Mouse (Mus musculus): ENCODE measurements around the gene Nrip2. TPM values are rescaled to one million over a fixed set of nuclear protein-coding genes. Genes with fewer than 3 reads are reported as not detected.

The Nrip2 gene
- polyA plus RNA-seq, 1 experiment from 2014 or later, result not detected

GRCm38 (mm10) chr6:128416169-128416568 lies 17.1 kb downstream of the Nrip2 start:
- Histone ChIP-seq H3K4me3 (ENCODE audit: inconsistent target) (no peak overlapping the region), H3K79me2 (ENCODE audit: inconsistent target) (no peaks in the 10 kb centered on the region), H3K36me3 (ENCODE audit: inconsistent target) (no peaks in the 10 kb centered on the region), H3K27ac (no peak overlapping the region)
- WGBS (ENCODE audit: missing documents), result 94% methylated on average over 5 of the region's 5 CpGs

DNA sequence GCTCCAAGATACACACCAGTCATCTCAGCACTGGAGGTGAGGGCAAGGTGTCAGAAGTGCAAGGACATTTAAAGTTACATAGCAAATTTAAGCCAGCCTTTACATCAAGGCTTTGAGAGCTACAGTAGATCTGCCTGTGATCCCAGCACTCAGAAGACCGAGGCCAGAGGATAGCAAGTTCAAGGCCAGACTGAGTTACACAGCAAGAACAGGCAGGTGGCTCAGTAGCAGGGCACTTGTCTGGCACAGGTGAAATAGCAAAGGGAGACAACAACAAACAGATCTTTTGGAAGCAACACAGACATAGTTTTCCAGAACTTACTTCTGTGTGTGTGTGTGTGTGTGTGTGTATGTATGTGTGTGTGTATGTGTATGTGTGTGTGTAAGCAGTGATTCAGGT lies 19.0 kb downstream of the Nrip2 start:
- Histone ChIP-seq H3K27ac (no peak overlapping the region), H3K79me2 (ENCODE audit: inconsistent target) (no peaks in the 10 kb centered on the region), H3K36me3 (ENCODE audit: inconsistent target) (no peaks in the 10 kb centered on the region), H3K4me3 (ENCODE audit: inconsistent target) (no peak overlapping the region)
- 88% methylated on average over 1 of the region's 1 CpGs for WGBS (ENCODE audit: missing documents)

- no peak overlapping the region for H3K27ac ChIP-seq
- 62% methylated on average over 2 of the region's 2 CpGs for WGBS (ENCODE audit: missing documents)
- H3K36me3 ChIP-seq (ENCODE audit: inconsistent target), result no peaks in the 10 kb centered on the region
- no peak overlapping the region for H3K4me3 ChIP-seq (ENCODE audit: inconsistent target)
- peaks cover 5% of the 10 kb centered on the region; the same call in 1 of the 2 replicates for H3K79me2 ChIP-seq (ENCODE audit: inconsistent target)
These were observed 21.9 kb downstream of the Nrip2 start for GRCm38 (mm10) chr6:128421036-128421435.

DNA sequence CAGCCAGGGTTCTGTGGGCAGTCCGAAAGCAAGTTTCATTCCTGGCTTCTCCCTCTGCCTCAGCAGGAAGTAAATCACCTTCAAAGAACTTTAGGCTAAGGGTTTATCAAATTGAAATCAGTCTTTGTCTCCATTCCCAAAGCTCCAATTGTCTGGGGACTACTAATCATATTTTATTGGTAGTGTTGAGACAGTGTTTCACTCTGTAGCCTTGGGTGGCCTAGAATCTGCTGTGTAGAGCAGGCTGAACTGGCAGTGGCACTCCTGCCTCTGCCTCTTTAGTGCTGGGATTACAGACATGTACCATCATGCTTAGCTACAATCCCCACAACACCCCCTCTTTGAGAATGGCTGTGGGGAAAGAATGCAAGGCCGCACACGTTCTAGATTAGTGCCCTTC lies 22.4 kb downstream of the Nrip2 start:
- no peaks in the 10 kb centered on the region for H3K36me3 ChIP-seq (ENCODE audit: inconsistent target)
- WGBS (ENCODE audit: missing documents), result 92% methylated on average over 3 of the region's 3 CpGs
- no peak overlapping the region for H3K4me3 ChIP-seq (ENCODE audit: inconsistent target)
- H3K79me2 ChIP-seq (ENCODE audit: inconsistent target), result peaks cover 5% of the 10 kb centered on the region; the same call in 1 of the 2 replicates
- H3K27ac ChIP-seq, result no peak overlapping the region

DNA sequence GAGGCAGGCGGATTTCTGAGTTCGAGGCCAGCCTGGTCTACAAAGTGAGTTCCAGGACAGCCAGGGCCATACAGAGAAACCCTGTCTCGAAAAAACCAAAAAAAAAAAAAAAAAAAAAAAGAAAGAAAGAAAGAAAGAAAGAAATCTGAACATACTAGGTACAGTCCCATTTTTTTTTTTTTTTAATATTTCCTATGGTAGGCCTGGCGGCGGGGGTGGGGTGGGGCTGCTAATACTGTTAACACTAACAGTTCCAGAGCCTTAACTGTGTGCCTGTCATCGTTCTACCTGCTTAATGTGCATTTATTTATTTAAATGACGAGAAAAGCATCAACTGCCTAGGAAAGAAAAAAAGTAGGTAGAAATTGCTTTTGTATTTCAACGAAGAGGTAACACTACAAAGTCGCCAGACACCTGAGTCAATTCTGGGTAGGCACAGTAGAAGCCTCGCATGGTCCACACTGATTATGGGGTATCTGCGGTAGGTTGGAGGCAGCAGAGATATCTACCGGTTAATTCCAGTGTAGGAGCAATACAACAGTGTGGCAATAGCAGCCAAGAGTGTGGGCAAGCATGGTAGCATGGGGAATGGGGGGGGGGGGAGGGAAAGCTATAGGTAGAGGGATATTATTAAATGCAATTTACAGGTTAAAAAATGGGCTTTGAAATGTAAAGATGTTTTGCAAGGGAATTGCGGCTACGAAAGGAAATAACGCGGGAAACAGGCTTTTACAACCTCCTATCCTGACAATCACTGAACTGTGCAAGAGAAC lies 24.6 kb downstream of the Nrip2 start:
- peak overlapping the region; percentile 92 for H3K27ac ChIP-seq
- H3K36me3 ChIP-seq (ENCODE audit: inconsistent target), result no peaks in the 10 kb centered on the region
- peak overlapping the region; percentile 72 for H3K4me3 ChIP-seq (ENCODE audit: inconsistent target)
- WGBS (ENCODE audit: missing documents), result 33% methylated on average over 13 of the region's 16 CpGs
- peaks cover 5% of the 10 kb centered on the region; the same call in 1 of the 2 replicates for H3K79me2 ChIP-seq (ENCODE audit: inconsistent target)

DNA sequence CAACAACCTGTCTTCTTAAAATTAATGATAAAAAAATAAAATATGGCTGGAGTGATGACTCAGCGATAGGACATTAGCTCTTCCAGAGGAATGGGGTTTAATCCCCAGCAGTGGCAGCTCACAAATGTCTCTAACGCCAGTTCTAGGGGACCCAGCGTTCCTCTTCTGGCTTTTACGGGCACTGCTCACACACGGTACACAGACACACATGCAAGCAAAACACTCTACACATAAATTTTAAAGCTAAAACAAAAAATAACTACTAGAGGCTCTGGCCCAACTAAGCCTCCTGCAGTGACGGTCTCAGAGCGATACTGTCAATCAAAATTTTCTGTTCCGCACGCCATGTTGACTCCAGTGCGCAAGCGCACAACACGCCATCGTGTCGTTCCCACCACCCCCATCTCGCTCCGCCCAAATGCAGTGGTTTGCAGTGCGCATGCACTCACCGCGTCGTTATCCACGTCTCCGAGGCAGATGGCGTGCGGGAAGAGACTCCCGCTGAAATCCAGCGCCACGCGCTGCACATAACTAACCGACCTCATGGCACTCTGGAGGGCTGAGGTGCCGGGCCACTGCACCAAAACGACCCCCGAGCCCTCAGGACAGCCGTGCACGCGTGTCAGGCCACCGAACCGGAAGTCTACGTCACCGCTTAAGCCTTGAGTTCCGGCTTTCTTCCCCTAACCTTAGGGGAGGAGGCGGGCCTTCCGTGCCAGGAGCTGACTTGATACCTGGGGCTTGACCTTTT lies 25.3 kb downstream of the Nrip2 start, which contains the start of gene Itfg2:
TSS of gene Itfg2 (minus strand) at position 663 of the 751 bp plus-strand sequence.
- Histone ChIP-seq H3K27ac (peak within 1 kb of the TSS; percentile 92), H3K36me3 (ENCODE audit: inconsistent target) (no peaks in the 10 kb centered on the region), H3K4me3 (ENCODE audit: inconsistent target) (peak within 1 kb of the TSS; percentile 72), H3K79me2 (ENCODE audit: inconsistent target) (peaks cover 5% of the 10 kb centered on the region; the same call in 1 of the 2 replicates)
- under 1% methylated on average over 42 of the region's 42 CpGs for WGBS (ENCODE audit: missing documents)

DNA sequence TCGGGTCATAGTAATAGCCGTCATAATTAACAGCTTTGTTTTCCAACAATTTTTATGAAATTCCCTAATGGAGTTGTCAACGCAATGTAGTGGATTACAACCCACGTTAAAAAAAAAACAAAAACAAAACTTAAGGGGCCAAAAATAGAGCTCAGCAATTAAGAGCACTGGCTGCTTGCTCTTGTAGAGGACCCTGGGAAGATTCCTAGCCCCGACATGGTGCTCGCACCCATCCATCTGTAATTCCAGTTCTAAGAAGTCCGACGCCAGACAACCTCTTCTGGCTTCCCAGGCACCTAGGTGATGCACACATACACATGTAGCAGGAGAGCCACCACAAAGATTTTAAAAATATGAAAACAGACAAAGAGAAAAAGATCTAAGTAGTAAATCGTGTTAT lies 25.9 kb downstream of the Nrip2 start:
- peak overlapping the region; percentile 92 for H3K27ac ChIP-seq
- peak overlapping the region; percentile 72 for H3K4me3 ChIP-seq (ENCODE audit: inconsistent target)
- peaks cover 2% of the 10 kb centered on the region; the same call in 1 of the 2 replicates for H3K36me3 ChIP-seq (ENCODE audit: inconsistent target)
- WGBS (ENCODE audit: missing documents), result 38% methylated on average over 9 of the region's 9 CpGs
- H3K79me2 ChIP-seq (ENCODE audit: inconsistent target), result peaks cover 5% of the 10 kb centered on the region; the same call in 1 of the 2 replicates

DNA sequence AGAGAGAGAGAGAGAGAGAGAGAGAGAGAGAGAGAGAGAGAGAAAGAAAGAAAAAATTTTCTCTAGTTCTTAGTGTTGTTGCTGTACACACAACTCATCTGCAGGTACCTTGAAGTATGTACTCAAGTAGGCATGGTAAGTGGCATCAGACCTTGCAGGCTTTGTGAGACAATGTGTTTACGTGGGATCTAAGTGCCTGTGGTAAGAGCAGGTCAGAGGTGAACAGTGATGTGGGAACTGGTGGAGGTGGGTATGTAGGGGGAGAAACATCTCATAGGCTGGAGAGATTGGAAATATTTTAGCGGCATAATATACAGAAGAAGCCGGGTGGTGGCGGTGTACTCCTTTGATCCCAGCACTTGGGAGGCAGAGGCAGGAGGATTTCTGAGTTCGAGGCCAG lies 28.5 kb downstream of the Nrip2 start:
- Histone ChIP-seq H3K4me3 (ENCODE audit: inconsistent target) (no peak overlapping the region), H3K36me3 (ENCODE audit: inconsistent target) (peaks cover 24% of the 10 kb centered on the region), H3K27ac (no peak overlapping the region), H3K79me2 (ENCODE audit: inconsistent target) (peaks cover 5% of the 10 kb centered on the region; the same call in 1 of the 2 replicates)
- 97% methylated on average over 5 of the region's 5 CpGs for WGBS (ENCODE audit: missing documents)

- Histone ChIP-seq H3K79me2 (ENCODE audit: inconsistent target) (no peaks in the 10 kb centered on the region), H3K4me3 (ENCODE audit: inconsistent target) (no peak overlapping the region), H3K36me3 (ENCODE audit: inconsistent target) (peaks cover 42% of the 10 kb centered on the region), H3K27ac (no peak overlapping the region)
- 92% methylated on average over 2 of the region's 2 CpGs for WGBS (ENCODE audit: missing documents)
These were observed 30.2 kb downstream of the Nrip2 start for GRCm38 (mm10) chr6:128429300-128429699.

- no peak overlapping the region for H3K27ac ChIP-seq
- WGBS (ENCODE audit: missing documents), result 77% methylated on average over 6 of the region's 6 CpGs
- H3K36me3 ChIP-seq (ENCODE audit: inconsistent target), result peaks cover 46% of the 10 kb centered on the region
- H3K4me3 ChIP-seq (ENCODE audit: inconsistent target), result no peak overlapping the region
- H3K79me2 ChIP-seq (ENCODE audit: inconsistent target), result no peaks in the 10 kb centered on the region
These were observed 30.7 kb downstream of the Nrip2 start for GRCm38 (mm10) chr6:128429826-128430225.

DNA sequence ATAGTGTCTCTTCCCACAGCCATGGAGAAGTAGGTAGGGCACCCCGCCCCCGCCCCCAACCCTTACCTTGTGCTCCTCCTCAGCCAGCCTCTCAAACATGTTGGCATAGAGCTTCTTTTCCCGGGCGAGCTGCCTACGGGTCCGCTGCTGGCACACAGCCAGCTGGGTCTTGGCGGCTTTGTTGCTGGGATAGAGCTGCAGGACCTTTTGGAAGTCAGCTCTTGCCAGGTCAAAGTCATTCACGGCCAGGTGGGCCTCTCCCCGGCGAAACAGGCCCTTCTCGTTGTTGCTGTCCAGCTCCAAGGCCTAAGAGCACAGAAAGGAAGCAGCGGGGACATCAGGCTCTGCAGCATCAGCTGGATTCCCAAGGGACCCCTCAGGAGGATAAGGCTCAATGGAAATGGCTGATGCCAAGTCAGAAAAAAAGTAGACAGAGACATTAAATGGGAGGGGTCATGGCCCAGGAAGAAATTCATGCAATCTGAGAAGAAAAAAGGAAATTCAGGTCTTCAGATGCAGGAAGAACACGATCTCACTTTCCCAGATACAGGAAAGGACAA lies 33.3 kb downstream of the Nrip2 start:
- no peak overlapping the region for H3K4me3 ChIP-seq (ENCODE audit: inconsistent target)
- peaks cover 11% of the 10 kb centered on the region; the same call in 1 of the 2 replicates for H3K79me2 ChIP-seq (ENCODE audit: inconsistent target)
- 90% methylated on average over 13 of the region's 13 CpGs for WGBS (ENCODE audit: missing documents)
- no peak overlapping the region for H3K27ac ChIP-seq
- H3K36me3 ChIP-seq (ENCODE audit: inconsistent target), result peaks cover 52% of the 10 kb centered on the region

DNA sequence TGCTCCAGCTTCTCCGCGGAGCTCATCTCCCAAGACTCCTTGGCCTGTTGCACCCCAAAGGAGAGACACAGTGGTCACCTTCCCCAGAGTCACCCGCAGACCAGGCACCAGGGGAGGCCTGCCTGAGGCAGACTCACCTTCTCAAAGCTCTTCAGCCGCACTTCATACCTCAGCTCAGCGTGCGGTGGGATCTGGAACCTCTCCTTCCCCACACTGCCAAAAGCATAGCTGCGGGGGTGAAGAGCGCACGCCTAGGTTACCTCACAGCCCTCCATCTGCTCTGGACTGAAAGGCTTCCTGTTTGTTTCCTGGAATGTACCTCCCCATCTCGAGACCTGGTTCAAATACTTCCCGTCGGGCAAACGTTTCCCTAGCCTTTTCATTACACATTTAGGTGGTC lies 34.5 kb downstream of the Nrip2 start:
- Histone ChIP-seq H3K79me2 (ENCODE audit: inconsistent target) (peaks cover 15% of the 10 kb centered on the region; the same call in 1 of the 2 replicates), H3K4me3 (ENCODE audit: inconsistent target) (no peak overlapping the region), H3K36me3 (ENCODE audit: inconsistent target) (peaks cover 52% of the 10 kb centered on the region), H3K27ac (no peak overlapping the region)
- 92% methylated on average over 13 of the region's 13 CpGs for WGBS (ENCODE audit: missing documents)

DNA sequence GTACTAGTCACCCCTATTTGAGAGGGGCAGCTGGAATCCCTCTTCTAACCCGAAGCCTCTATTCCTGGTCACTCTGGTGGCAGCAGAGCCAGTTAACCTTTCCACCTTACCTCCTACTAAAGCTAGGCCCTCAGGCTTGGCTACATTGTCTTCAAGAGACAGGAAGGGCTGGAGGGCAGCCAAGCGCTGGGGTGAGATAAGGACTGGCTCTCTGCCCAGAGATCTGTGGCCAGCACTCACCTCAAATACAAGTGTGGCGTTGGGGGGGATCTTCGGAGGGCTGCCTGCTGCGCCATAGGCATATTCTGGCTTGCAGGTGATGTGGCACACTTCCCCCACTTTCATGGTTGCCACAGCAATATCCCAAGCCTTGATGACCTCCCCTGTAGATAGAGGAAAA lies 36.4 kb downstream of the Nrip2 start:
- no peak overlapping the region for H3K4me3 ChIP-seq (ENCODE audit: inconsistent target)
- peaks cover 15% of the 10 kb centered on the region; the same call in 1 of the 2 replicates for H3K79me2 ChIP-seq (ENCODE audit: inconsistent target)
- H3K36me3 ChIP-seq (ENCODE audit: inconsistent target), result peaks cover 45% of the 10 kb centered on the region
- H3K27ac ChIP-seq, result no peak overlapping the region
- 56% methylated on average over 5 of the region's 5 CpGs for WGBS (ENCODE audit: missing documents)

GRCm38 (mm10) chr6:128436356-128437005 lies 37.4 kb downstream of the Nrip2 start:
- Histone ChIP-seq H3K4me3 (ENCODE audit: inconsistent target) (no peak overlapping the region), H3K36me3 (ENCODE audit: inconsistent target) (peaks cover 38% of the 10 kb centered on the region), H3K79me2 (ENCODE audit: inconsistent target) (peaks cover 15% of the 10 kb centered on the region; the same call in 1 of the 2 replicates), H3K27ac (no peak overlapping the region)
- WGBS (ENCODE audit: missing documents), result 92% methylated on average over 8 of the region's 8 CpGs
